Mouse (Mus musculus) adrenal gland, postnatal 36 days (tissue): ENCODE measurements around the gene Ror2. TPM values are rescaled to one million over a fixed set of nuclear protein-coding genes. Genes with fewer than 3 reads are reported as not detected.
"Not testable (repeated sequence)": the region's sequence is repeated elsewhere in the genome, so short reads cannot be mapped to it uniquely, and the experiment has no call there.

Source experiments
- DNase-seq, 2 experiments: peaks; one replicate each; pipeline ENCODE4 v3.0.0; 2021; ENCODE audit warnings: mixed read lengths in 1 of 2
- long read RNA-seq, 2 experiments: library from polyadenylated mRNA; stranded (forward); transcript quantifications; one replicate each; pipeline ENCODE4 v2.0.0; 2021; ENCODE audit warnings: borderline sequencing depth in 2 of 2
- total RNA-seq, 2 experiments: library from RNA; stranded (reverse); gene quantifications; 2 replicates each; pipeline ENCODE4 v1.2.3; 2021

Gene Ror2
- total RNA-seq, result 1 to 10 TPM; 5.3 to 7.6 TPM
- long read RNA-seq, experiment 1, partial matches to known transcripts, result 0 of 1 reads
- long read RNA-seq, experiment 1, other reads (novel, unspliced or antisense), result 0 of 1 reads
- long read RNA-seq, experiment 2, partial matches to known transcripts, result 1 of 3 reads
- long read RNA-seq, experiment 2, other reads (novel, unspliced or antisense), result 1 of 3 reads

DNA sequence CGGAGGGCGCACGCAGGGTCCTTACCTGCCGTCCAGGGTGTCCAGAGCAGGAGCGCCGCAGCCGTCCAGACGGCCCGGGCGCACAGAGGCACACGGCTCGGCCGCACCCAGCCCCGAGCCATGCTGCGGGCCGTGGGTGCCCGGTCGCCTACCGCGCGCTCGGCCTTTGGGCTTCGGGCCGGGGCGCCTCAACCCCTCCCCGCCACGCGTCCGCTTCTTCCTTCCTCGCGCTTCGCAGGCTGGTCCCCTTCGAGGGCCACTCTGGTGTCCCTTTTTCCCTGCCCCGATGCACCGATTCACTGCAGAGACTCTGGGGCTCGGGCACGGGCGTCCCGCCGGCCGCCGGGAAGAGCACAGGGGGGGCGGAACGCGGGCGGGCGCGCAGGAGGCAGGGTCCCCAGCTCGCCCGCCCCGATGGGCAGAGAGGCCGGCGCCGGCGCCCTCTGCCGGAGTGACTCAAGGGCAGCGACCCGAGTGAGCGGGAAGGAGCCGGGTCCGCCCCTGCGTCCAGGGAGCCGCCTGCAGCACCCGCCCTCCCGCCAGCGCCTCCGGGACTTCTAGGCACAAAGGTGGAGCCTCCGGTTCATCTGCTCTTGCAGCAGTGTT lies at the start of gene Ror2:
TSS of gene Ror2 (minus strand) at position 369 of the 606 bp plus-strand sequence.
- peak; percentile 81 to 88 for DNase-seq

GRCm38 (mm10) chr13:53333769-53334168 lies 47.8 kb upstream of the Ror2 start:
- DNase-seq, result no peak

DNA sequence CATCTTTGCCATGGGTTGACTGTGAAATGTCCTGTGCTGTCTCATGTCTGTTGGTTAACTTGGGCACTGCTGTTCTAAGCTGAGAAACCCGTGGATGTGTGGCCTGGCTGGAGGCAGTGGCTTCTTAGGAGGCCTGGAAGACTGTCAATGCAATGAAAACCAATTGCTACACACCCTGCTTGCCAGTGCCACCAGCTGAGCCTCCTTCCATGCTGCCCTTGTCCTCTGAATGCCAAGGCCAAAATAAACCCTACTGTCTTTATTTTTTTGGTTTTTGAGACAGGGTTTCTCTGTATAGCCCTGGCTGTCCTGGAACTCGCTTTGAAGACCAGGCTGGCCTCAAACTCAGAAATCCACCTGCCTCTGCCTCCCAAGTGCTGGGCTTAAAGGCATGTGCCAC lies 44.3 kb upstream of the Ror2 start:
- DNase-seq, result peak; percentile 16 to 55

DNA sequence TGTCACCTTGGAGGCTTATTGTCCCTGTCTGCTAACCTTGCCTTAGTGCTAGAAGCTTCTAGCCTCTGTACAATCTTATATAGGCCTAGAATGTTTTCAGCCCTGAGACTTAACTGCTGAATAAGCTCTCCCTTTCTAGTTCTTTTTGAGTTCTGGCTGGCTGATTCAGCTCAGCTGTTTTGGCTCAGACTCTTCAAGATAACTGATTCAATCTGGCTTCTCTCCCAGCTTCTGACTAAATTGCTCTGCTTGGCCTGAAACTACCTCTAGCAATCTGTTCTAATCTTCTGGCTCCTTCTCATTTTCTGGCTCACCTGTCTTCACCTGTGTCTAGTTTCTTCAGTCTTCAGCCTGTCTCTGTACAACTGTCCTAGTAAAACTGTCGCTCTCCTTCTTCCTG lies 39.6 kb upstream of the Ror2 start:
- no peak for DNase-seq

GRCm38 (mm10) chr13:53323661-53324060 lies 37.7 kb upstream of the Ror2 start:
- DNase-seq, result no peak

GRCm38 (mm10) chr13:53320899-53321298 lies 35.0 kb upstream of the Ror2 start:
- DNase-seq, result no peak

DNA sequence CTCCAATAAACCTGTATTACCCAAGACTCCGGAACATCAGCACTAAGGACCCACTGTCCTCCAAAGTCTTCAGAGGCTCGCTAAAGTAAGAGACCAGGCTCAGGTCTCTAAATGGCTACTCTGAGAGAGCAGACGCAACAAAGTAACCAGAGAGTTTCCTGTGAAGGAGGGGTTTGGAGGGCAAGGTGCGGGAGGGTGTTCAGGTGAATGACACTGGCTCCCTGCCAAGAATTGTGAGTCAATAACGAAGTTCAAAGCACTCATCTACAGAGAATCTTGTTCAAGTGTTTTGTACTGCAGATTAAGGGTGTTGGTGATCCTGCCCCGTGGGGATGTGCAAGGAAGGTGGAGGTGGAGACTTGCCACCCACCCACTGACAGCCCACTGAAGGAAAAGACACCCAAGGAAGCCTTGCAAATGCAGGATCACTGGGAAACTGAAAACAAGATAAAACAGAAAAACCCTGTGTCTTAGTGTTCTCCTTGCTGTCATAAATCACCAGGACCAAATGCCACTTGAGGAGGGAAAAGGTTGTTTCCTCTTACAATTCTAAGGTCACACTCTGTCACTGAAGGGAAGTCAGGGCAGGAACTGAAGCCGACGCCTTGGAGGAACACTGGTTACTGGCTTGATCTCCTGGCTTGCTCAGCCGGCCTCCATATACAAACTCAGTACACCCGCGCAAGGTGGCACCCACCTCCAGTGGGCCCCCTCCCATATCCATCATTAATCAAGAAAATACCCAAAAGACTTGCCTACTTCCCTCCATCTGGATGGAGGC lies 30.8 kb upstream of the Ror2 start:
- DNase-seq, result no peak

GRCm38 (mm10) chr13:53315757-53316156 lies 29.8 kb upstream of the Ror2 start:
- not testable (repeated sequence) for DNase-seq

DNA sequence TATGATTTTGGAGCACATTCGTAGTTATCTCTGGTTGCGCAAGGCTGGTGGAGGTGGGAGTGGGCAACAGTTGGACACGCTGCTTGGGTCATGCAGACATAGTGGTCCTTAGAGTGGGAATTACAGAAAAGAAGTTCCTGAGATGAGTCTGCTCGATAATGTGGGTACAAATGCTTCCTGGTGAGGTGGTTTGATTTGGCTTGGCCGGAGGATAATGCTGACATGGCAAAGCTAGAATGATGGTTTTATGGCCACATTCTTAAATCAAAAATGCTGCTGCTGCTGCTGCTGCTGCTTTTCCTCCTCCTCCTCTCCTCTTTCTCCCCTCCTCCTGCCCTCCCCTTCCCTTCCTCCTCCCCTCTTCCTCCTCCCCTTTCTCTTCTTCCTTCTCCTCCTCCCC lies 24.5 kb upstream of the Ror2 start:
- no peak for DNase-seq

DNA sequence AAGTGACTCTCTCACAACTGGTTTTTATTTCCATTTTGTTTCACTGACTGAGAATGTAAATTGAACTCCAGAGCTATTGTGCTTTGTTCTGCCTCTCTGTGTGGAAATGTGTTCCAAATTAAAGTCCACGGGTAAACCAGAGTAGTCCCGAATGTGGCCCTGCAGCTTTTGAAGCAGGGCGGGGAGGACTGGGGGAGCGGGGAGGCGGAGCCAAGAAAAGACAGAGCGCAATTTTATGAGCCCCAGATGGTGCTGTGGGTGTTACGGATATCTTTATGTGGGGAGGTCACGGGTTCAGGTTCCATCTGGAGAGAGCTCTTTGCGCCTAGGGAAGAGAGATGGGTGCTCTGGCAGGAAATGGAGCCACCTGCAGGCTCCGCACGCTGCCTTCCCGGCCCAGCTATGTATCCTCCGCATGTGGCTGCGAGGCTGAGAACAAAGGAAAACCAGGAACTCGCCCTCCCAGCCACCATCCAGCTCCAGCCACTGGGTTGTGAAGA lies 23.8 kb upstream of the Ror2 start:
- DNase-seq, result peak; percentile 20 to 42

DNA sequence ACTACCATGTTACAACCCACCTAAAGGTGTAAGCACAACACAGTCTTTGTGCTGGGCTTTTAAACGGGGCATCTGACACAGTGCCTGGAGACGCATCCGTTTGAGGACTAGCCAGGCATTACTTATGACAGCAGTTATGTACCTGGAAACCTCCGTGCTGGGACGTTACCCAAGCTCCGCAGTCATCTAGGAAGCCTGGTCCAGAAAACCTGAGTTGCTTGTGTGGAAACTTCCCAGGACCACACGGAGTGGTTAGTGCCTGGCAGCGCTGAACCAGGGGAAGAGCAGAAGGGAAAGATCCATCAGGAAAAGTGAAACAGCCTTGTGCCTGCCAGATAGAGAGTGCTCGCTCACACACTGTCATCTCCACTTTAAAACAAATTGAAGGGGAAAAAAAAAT lies 23.2 kb upstream of the Ror2 start:
- DNase-seq, result peak in 1 of 2 experiments; percentile 9

DNA sequence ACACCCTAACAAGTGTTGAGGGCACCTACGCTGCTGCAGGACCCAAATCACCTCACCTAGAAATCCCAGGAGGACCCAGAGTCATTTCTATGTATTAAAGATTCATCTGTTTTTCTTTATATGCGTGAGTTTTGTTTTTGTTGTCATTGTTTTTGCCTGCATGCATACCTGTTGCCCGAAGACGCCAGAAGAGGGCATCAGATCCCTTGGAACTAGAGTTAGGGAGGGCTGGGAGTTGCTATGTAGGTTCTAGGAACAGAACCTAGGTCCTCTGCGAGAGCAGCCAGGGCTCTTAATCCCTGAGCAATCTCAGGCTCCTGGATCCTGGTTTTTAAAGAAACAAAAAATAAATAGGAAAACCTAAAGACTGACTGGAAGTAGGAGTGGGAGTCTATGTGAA lies 20.9 kb upstream of the Ror2 start:
- DNase-seq, result no peak

- DNase-seq, result no peak
These were observed 19.3 kb upstream of the Ror2 start for GRCm38 (mm10) chr13:53305256-53305655.

- DNase-seq, result no peak
These were observed 16.8 kb upstream of the Ror2 start for GRCm38 (mm10) chr13:53302688-53303087.

- DNase-seq, result no peak
These were observed 7.1 kb upstream of the Ror2 start for GRCm38 (mm10) chr13:53293065-53293464.

DNA sequence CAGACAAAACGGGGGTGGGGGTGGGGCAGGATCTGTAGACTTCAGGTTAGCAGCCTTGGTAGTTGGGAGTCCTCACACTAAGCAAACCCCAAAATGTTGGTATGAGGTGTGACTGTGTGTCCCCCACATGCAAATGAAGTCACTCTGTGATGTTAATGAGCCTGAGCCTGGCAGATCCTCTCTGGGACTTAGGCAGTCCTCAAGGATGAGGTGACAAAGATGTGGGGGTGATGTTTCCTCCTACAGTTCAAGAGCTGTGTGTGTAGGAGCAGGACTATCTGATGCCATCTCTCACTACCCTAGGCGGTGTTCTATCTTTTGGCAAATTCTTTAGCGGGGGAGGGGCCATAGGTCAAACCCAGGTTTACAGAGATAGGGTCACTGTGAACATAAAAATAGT lies 6.3 kb upstream of the Ror2 start:
- no peak for DNase-seq

DNA sequence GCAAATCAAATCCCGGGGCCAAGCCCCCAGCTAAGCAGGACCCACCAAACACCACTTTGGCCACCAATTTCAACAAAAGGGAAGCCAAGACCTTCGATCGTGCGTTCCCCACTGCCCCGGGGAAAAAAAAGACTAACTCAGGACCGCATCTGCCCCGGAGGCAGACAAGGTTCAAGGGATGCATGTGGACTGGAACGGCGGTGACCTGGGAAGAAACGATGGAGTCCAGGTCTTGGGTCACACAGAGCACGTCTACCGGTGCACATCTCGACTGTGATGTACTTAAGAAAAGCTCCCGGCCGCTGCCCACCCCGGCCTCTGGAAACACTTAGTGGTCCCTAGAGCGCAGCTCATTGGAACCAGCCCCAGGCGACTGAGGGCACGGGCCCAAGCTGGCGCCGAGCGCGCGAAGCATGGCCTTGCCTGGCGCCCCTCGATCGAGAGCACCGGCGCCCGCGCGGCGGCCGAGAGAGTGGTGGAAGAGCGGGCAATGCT lies 616 bp downstream of the Ror2 start:
- peak; percentile 39 to 61 for DNase-seq

DNA sequence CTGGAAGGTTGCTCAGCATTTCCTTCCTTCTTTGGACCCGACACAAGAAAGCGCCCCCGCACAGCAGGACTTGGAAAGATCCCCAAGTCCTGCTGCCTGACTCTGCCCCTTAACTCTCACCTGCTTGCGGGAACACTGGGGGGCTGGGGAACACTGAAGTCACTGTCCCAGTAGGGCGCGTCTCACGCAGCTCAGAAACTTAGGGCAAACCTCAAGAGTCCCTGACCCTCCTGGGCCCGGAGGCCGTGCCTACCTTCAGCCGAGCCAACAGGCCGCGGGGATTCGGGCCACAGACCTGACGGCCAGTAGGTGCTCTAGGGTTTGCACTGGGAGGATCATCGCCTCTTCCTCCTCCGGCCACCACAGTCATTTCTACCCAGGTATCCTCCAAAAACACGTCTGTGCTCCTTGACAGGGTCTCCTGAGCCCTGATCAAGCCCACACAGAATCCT lies 1.2 kb downstream of the Ror2 start:
- peak; percentile 16 to 22 for DNase-seq

DNA sequence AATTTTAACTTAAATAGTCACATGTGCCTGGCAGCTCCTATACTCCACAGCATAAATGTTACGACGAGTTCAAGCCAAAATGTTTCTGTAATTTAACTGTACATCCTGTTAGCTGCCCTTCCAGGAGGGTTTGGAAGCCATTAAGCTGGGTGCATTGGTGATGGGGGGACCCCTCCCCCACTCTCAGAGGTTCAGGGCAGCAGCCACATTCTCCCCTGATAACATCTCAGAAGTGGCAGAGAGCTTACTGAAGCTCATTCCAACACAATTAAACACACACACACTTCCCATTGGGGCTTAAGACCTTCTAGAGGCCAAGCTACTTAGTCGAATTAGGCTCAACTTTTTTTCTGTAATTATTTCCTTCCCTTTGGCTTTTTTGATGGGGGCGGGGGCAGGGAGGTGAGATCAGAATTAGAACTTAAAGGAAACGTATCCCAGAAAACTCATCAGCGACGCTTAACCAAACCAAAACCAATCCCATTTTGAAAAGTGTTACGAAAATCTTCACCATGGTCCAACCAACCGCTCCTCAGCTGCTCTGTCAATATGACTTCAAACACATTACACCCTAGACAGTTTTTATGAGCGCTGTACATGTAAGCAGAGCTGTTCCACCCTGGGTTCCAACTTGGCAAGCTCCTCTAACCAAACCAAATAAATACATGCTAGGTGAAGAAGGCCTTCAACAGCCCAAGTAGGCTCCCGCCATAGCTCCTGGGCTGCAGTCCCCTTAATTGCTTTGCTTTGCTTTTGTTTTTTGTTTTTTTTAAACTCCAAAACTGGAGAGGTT lies 4.1 kb downstream of the Ror2 start:
- no peak for DNase-seq

DNA sequence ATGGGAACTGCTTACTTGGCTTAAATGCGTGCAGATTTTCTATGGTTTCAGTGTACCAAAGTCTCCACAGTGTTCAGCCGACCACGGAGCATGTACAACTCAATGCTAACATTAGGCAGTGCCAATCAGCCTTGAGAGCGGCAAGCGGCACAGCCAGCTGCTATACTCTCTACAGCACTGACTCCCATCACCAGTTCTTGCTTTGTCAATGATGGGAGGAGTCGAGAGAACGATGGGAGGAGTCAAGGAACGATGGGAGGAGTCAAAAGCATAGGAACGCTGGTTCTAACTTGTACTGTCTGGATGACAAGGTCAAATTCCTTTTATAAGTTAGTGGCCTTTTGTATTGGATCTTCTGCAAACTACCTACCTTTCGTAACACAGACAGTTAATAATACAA lies 7.0 kb downstream of the Ror2 start:
- no peak for DNase-seq

- DNase-seq, result peak; percentile 19 to 48
These were observed 9.5 kb downstream of the Ror2 start for GRCm38 (mm10) chr13:53276381-53276780.

- DNase-seq, result no peak
These were observed 10.1 kb downstream of the Ror2 start for GRCm38 (mm10) chr13:53275778-53276177.
